Mouse (Mus musculus): ENCODE data around the gene Hs2st1.

GRCm38 (mm10) chr3:144384648-144385047, 185.3 kb downstream of the Hs2st1 start:
- no peak for TF ChIP-seq CTCF (conservative IDR thresholded peaks at IDR 0.05; ENCODE audit: insufficient read depth, insufficient read length, low read depth, low read length)
- TF ChIP-seq POLR2A (IDR thresholded peaks at IDR 0.05; ENCODE audit: low read depth, low read length), result no peak

All from kidney, adult 2 months (tissue).